Mouse (Mus musculus) adipocyte (in vitro differentiated cells): Measurements from ENCODE around the gene Chn2.
"Not testable (repeated sequence)": the region's sequence is repeated elsewhere in the genome, so short reads cannot be mapped to it uniquely, and the experiment has no call there.

ENCODE experiments used
- DNase-seq: peaks from one replicate; pipeline ENCODE4 v3.0.0-alpha.2; 2016; ENCODE audit warnings: low spot score

Chn2 gene

DNA sequence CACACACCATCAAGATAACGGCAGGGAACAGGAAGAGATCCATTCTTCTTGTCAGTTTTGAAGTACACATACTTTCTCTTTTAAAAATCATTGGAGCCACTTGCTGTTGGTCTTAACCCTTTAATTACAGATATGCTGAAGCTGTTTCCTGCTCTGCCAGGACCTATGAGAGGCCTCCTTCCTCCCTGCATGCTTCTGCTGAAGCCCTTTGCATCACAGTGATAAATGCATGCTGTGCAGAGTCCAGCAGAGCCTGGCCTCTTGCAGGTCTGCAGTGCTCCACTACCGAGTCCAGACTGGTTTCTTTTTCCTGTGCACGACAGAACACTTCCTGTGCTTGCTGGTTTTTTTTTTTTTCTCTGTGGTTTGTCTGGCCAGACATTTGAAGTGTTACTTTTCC is 119.0 kb downstream of the Chn2 start:
- DNase-seq: no peak

- DNase-seq: no peak
These were observed 121.3 kb downstream of the Chn2 start for GRCm38 (mm10) chr6:54160677-54161076.

- no peak for DNase-seq
These were observed 121.9 kb downstream of the Chn2 start for GRCm38 (mm10) chr6:54161246-54161645.

GRCm38 (mm10) chr6:54162321-54162720 is 123.0 kb downstream of the Chn2 start:
- DNase-seq: peak; percentile 31

DNA sequence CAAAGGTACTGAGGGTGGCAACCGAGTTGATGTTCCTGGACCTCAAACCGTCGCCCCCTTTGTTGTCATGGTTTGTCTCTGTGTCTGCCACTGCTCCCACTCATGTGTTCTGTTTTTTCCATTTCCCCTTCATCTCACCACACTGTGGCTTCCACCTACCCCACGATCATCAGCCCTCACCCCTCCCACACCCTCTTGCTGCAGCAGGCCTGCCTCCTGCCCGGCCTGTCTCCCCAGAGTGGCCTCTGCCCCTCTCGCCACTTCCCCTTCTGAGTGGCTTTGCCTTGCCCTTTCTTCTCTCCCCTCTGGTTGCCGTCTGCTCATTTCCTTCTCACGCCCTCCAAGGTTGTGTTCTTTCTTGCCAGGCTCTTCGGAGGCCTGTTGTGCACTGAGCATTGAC is 123.4 kb downstream of the Chn2 start:
- DNase-seq: no peak

DNA sequence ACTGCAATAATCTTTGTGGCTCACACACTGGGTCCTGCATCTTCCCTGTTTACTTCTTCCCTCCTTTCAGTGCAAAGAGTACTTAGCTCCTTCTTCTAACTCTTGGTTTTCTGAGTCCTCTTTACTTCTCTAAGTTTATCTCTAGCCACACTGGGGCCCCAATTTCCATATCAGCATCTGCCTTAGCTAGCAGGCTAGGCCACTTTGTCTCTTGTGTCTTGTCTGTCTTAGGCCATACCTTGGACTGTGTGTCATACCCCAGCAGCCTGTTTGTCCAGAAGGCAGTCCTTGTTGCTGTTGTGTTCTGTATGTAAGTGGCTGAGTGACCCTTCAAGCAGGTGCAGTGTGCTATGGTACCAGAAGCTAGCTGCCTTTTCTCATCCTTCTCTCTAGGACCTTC is 124.3 kb downstream of the Chn2 start:
- no peak for DNase-seq

DNA sequence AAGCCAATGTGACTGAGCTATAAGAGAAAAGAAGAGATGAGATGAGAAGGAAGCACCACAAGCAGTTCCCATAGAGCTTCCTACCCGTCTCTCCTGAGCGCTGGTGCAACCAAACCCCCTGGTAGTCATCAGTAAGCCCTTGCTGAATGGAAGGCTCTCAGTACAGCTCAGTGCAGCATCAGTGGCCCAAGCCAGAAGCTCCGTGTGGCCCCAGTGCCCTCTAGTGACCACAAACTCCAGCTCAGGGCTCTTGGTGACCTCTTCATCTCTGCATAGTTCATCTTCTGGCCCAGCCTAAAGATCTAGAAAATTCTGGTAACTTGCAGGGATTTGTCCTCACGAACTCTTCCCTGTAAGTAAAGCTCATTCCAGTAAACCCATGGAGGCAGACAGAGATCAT is 125.4 kb downstream of the Chn2 start:
- peak; percentile 63 for DNase-seq

DNA sequence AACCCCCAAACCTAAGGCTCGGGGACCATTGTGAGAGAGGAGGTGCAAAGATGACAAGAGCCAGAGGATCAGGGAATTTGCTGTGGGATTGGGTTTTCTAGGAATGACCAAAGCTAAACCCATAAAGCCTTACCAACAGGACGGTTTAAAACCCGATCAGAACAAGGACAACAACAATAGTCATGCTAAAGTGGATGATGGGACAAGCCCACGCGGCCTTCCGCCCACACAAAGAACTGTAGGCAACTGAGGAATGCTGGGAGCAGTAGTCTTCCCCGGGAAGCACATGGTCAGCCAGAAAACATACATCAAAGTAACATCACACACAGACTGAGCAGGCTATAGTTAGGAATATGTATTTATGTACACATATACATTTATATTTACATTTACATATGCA is 125.9 kb downstream of the Chn2 start:
- DNase-seq: no peak

GRCm38 (mm10) chr6:54165863-54166262 is 126.5 kb downstream of the Chn2 start:
- DNase-seq: no peak

GRCm38 (mm10) chr6:54166991-54167546 is 127.7 kb downstream of the Chn2 start:
- no peak for DNase-seq

DNA sequence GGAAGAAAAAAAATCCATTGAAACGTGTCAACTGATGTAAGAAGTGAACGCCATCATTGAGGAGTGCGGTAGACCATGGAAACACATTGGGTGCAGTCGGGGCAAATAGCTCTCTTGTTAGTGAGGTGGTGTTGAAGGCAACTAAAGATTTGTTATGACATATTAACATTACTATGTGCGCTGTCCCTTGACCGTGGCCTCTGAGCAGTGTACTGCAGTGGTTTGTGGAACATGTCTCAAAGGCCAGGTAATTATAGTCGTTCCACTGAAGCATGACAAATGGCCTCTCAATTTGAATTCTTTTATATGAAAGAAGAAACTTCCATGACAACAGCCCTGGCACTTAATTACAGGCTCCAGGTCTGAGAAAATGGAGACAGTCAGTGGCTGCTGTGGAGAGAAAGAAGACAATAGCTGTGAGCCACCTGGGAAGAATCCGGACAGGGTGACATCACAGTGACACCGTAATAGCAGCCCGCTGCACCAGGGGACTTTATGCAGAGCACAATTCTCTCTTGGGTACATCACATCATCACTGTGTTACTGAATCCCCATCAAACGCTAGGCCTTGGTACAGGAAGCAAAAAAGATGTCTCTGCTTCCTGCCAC is 131.0 kb downstream of the Chn2 start:
- no peak for DNase-seq

- no peak for DNase-seq
These were observed 132.0 kb downstream of the Chn2 start for GRCm38 (mm10) chr6:54171385-54171784.

GRCm38 (mm10) chr6:54175473-54176215 is 136.3 kb downstream of the Chn2 start:
- DNase-seq: no peak

DNA sequence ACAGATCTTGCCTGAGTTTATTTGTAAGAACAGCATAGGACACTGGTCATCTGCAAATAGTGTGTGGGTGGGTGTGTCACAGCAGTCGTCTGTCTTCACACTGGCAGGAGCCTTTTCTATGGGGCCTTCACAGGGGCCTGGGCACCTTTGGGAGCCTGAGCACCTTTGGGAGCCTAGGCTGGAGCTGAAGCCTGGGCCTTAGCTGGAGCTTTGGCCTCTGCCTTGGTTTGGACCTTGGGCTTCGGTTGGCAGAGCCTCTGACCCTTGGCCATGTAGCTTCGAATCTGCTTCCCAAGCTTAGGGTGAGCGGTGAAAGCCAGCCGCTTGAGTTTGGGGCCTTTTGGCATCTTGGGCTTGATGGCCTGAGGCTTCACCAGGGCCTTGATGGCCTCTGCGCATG is 137.7 kb downstream of the Chn2 start:
- DNase-seq: not testable (repeated sequence)

DNA sequence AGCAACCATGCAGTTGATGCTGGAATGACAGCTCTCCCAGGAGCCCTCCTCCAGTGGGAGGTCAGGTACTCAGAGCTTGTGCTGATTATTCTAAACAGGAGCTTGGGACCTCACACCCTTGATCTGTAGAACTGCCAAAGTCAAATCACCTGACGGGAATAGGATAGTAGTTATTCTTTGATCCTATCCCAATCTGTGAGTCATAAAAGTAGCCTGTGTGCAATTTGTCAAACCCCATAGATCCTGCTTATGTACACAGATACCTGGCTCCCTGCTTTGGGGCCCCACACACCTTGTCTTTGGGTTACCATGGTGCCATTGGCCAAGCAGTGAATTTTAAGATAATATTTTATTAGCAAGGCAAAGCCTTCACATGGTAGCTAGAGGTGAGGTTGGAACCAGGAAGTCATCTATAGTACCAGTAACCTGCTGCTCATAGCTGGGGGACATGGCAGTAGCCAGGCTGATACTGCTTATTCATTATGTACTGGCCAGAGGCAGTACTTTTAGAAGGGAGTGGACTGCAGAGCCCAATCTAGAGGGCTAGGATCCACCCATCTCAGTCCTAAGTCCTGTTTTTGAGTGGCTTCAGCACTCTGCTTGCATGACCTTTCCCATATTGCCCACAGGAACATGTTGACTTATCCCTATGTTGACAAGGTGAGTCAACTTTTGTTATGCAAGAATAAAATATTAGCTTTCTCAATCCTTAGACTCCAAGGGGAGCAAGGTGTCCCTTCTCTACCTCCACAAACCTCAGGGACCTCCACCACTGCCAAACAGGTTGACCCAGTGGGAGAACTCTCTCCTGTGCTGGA is 139.9 kb downstream of the Chn2 start:
- DNase-seq: no peak

DNA sequence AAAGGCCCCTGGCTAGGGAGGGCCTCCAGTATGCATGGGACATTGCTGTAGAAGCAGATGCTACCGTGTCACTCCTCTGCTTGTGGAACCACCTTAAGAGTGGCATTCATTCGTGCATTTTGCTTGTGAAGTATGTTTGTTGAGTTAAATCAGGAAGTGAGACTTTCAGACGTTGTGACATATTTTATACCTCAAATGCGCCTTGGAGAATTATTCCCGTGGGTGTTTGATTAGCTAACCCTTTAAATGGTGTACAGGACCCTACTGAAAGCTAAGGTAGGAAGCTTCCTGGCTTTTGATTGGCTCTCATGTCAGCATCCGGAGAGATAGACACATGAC is 140.5 kb downstream of the Chn2 start:
- no peak for DNase-seq

DNA sequence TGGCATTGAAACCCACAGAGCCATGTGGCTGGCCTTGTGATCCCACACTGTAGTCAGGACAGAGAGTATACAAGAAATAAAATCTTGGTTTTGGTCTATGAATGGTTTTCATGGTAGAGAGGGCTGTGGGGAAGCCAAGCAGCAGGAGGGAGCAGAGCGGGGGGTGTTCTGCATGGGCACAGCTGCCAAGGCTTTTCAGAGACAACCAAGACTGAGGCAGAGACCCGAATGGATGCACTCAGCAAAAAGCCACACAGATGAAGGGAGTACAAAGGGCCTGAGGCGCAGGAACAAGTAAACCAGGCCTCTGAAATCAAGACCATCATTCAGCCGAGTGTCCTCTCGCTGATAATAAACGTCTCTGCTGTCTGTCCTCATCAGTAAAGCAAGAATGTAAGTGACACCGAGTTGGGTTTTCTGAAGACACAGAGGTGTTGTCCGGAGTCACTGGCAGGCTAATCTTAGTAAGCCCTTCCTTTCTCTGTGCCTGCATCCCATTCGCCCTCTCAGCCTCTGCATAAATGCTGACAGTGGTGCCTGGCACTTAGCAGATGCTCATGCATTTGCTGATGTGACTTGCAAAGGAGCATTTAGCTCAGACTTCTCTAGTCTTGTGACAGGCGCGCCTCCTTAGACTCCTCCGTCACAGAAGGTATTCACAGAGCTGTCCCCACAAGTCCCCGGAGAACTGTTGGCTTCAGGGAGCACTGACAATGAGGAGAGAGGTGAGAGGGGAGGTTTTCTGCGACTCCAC is 144.6 kb downstream of the Chn2 start:
- DNase-seq: no peak

- no peak for DNase-seq
These were observed 154.4 kb downstream of the Chn2 start for GRCm38 (mm10) chr6:54193631-54194305.

GRCm38 (mm10) chr6:54197821-54198412 is 158.6 kb downstream of the Chn2 start:
- DNase-seq: no peak

- DNase-seq: no peak
These were observed 160.2 kb downstream of the Chn2 start for GRCm38 (mm10) chr6:54199516-54199915.
